ENCODE assay signal across 8 mouse cellular contexts in the genomic region with DNA sequence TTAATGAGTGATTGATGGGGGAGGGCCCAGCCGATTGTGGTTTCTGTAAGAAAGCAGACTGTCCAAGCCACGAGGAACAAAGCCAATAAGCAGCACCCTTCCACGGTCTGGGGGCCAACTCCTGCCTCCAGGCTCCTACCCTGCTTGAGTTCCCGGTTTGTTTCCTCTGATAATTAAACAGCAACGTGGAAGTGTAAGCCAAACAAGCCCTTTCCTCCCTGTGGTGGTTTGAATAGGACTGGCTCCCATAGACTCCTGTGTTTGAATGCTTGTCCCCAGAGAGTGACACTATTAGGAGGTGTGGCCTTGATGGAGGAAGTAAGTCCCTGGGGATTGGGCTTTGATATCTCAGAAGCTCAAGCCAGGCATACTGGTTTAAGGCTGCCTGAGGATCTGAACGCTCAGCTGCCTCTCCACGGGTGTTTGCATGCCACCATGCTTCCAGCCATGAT. TPM values are rescaled to one million over a fixed set of nuclear protein-coding genes. Genes with fewer than 3 reads are reported as not detected.
A peak's percentile ranks its signal among the peaks of the same experiment; 100 is the strongest.
DNase-seq lines count a peak whose midpoint lies in the region; ATAC-seq and TF ChIP-seq lines count a peak whose summit lies in the region.

No protein-coding gene starts in this region.

- H3K4me2 ChIP-seq in intestine, embryonic 15.5 days (replicated peaks): peak overlapping the region; percentile 79; the same call in 1 of the 2 replicates
- no peak overlapping the region for H3K4me2 ChIP-seq in intestine, postnatal 0 days (replicated peaks; ENCODE audit: low read depth)
- H3K4me2 ChIP-seq in embryonic facial prominence, embryonic 14.5 days (ENCODE audit: low read depth, low read length): 0 out of 2 replicates have a peak overlapping the region, but pooled peaks have one; percentile 73

- H3K36me3 ChIP-seq in intestine, embryonic 15.5 days: no peaks in the 10 kb centered on the region
- no peaks in the 10 kb centered on the region for H3K36me3 ChIP-seq in intestine, postnatal 0 days (ENCODE audit: control insufficient read depth, insufficient read depth)
- no peaks in the 10 kb centered on the region for H3K36me3 ChIP-seq in embryonic facial prominence, embryonic 14.5 days (ENCODE audit: control insufficient read depth, insufficient read depth, low read length)

- no peaks in the 10 kb centered on the region for H3K27me3 ChIP-seq in intestine, embryonic 15.5 days (replicated peaks)
- no peaks in the 10 kb centered on the region for H3K27me3 ChIP-seq in intestine, postnatal 0 days (replicated peaks; ENCODE audit: control insufficient read depth, insufficient read depth, low read length)
- H3K27me3 ChIP-seq in embryonic facial prominence, embryonic 14.5 days (replicated peaks; ENCODE audit: control insufficient read depth, insufficient read depth, low read length): no peaks in the 10 kb centered on the region

- no peaks in the 10 kb centered on the region for H3K9me3 ChIP-seq in intestine, embryonic 15.5 days
- no peaks in the 10 kb centered on the region for H3K9me3 ChIP-seq in intestine, postnatal 0 days (ENCODE audit: control insufficient read depth)
- H3K9me3 ChIP-seq in embryonic facial prominence, embryonic 14.5 days (ENCODE audit: control insufficient read depth, low read length): no peaks in the 10 kb centered on the region

- intact Hi-C loops in left cerebral cortex, postnatal 25 days (cut with DNase I): no loop called here

- ATAC-seq in intestine, embryonic 15.5 days: no peak
- no peak for ATAC-seq in intestine, postnatal 0 days
- ATAC-seq in embryonic facial prominence, embryonic 14.5 days (ENCODE audit: low read depth): no peak

- peak; percentile 58 for DNase-seq in ES-CJ7 (ENCODE audit: low read depth, low spot score)
- DNase-seq in embryonic facial prominence, embryonic 14.5 days (ENCODE audit: low spot score): peak; percentile 77
- peak; percentile 40 for DNase-seq in lung, postnatal 10 days
- DNase-seq in left cerebral cortex, postnatal 25 days (ENCODE audit: low spot score in 2 of 2): no peak
- no peak for DNase-seq in thymus, postnatal 25 days
- no peak for DNase-seq in adrenal gland, postnatal 4 days (ENCODE audit: low spot score in 2 of 2)

- H3K9ac ChIP-seq in intestine, embryonic 15.5 days: no peak overlapping the region
- no peak overlapping the region for H3K9ac ChIP-seq in intestine, postnatal 0 days (ENCODE audit: low read depth, low read length)
- H3K9ac ChIP-seq in embryonic facial prominence, embryonic 14.5 days (ENCODE audit: low read depth, low read length): no peak overlapping the region

- peaks cover 11% of the 10 kb centered on the region for H3K4me1 ChIP-seq in intestine, embryonic 15.5 days (replicated peaks)
- H3K4me1 ChIP-seq in intestine, postnatal 0 days (replicated peaks; ENCODE audit: control insufficient read depth, insufficient read depth, low read length): 0 out of 2 replicates have a peak, but pooled peaks cover 3% of the 10 kb centered on the region
- H3K4me1 ChIP-seq in embryonic facial prominence, embryonic 14.5 days (ENCODE audit: control insufficient read depth, insufficient read depth, low read length): peaks cover 20% of the 10 kb centered on the region

- 0 out of 2 replicates have a peak overlapping the region, but pooled peaks have one; percentile 13 for H3K27ac ChIP-seq in intestine, embryonic 15.5 days
- no peak overlapping the region for H3K27ac ChIP-seq in intestine, postnatal 0 days (ENCODE audit: low read depth, low read length)
- H3K27ac ChIP-seq in embryonic facial prominence, embryonic 14.5 days (replicated peaks; ENCODE audit: low read depth, low read length): no peak overlapping the region; the same call in 1 of the 2 replicates

- 25% methylated on average over 7 of the region's 7 CpGs for WGBS in intestine, embryonic 15.5 days
- 26% methylated on average over 7 of the region's 7 CpGs for WGBS in intestine, postnatal 0 days
- WGBS in embryonic facial prominence, embryonic 14.5 days: 12% methylated on average over 7 of the region's 7 CpGs

- TF ChIP-seq CTCF in intestine, postnatal 0 days (IDR thresholded peaks at IDR 0.05; ENCODE audit: low read depth): no peak

- no peak overlapping the region for H3K4me3 ChIP-seq in intestine, embryonic 15.5 days (replicated peaks)
- H3K4me3 ChIP-seq in intestine, postnatal 0 days (ENCODE audit: low read depth, low read length): no peak overlapping the region
- H3K4me3 ChIP-seq in embryonic facial prominence, embryonic 14.5 days (ENCODE audit: low read depth, low read length): no peak overlapping the region

RNA-seq across cellular contexts. Expression of gene Rell1, which starts 1.6 kb away (rescaled TPM):
- polyA plus RNA-seq in intestine, embryonic 15.5 days (2015; fragmentation: Nextera tagmentation; extraction: Ambion mirVana): 16.6 and 19.0 TPM in 2 replicates
- 11.2 and 11.5 TPM in 2 replicates for polyA plus RNA-seq in intestine, postnatal 0 days (2015; fragmentation: Nextera tagmentation; extraction: Ambion mirVana)
- polyA plus RNA-seq in embryonic facial prominence, embryonic 14.5 days (2014; fragmentation: Nextera tagmentation; extraction: Ambion mirVana): 14.1 and 15.5 TPM in 2 replicates
- total RNA-seq in left cerebral cortex, postnatal 25 days (2021): 10 to 100 TPM; 10.6 to 11.7 TPM
- total RNA-seq in adrenal gland, postnatal 4 days (2021): 10 to 100 TPM; 36.7 to 39.9 TPM

Comparison
In these comparisons a context has a peak if more than half of its experiments do, and no peak if none do; other contexts are left out.
1. DNase-seq: peak in ES-CJ7 (single experiment), embryonic facial prominence, embryonic 14.5 days (single experiment) and lung, postnatal 10 days (single experiment); none in left cerebral cortex, postnatal 25 days (0 of 2), thymus, postnatal 25 days (single experiment) and adrenal gland, postnatal 4 days (0 of 2).